Mouse (Mus musculus) ZHBTc4 (cell line): ENCODE results near the gene Txk.

Experiments used
- DNase-seq: peaks from one replicate; pipeline ENCODE4 v3.0.0-alpha.2; 2011; ENCODE audit warnings: low read depth, low spot score

Gene Txk

DNA sequence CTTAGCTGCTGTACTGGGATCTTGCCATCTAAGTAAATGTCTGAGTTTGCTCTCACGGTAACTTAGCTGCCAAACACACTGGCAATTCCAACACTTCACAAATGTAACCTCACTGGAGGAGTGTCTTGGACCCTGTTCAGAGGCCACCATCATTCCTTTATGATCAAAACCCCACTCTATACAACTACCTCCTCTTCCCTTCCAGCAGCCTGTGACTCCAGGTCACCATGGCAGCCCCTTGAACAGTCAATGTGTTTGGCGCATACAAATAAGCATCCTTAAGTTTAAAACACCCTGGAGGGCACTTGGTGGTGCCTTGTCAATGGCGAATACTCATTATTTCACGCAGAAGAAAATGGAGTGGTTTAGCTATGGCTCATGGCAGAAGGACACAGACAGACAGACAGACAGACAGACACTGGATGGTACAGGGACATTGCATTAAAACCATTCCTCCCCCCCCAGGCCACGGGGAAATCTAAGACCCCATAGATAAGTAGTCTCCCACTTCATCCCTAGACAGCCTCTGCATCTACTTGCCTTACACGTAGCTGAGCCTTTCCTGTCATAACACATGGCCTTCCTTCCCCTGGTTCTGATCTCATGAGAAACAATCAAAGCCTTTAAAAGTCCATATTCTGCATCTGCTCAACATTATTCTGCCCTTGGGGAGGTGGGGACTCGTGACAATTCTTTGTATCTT, 1.4 kb downstream of the Txk start:
- DNase-seq: no peak

- DNase-seq: no peak
These were observed 2.4 kb downstream of the Txk start for GRCm38 (mm10) chr5:72750226-72750625.

- no peak for DNase-seq
These were observed 3.8 kb downstream of the Txk start for GRCm38 (mm10) chr5:72748659-72749265.

- DNase-seq: no peak
These were observed 5.2 kb downstream of the Txk start for GRCm38 (mm10) chr5:72747384-72747783.

GRCm38 (mm10) chr5:72746461-72746860, 6.1 kb downstream of the Txk start:
- no peak for DNase-seq

DNA sequence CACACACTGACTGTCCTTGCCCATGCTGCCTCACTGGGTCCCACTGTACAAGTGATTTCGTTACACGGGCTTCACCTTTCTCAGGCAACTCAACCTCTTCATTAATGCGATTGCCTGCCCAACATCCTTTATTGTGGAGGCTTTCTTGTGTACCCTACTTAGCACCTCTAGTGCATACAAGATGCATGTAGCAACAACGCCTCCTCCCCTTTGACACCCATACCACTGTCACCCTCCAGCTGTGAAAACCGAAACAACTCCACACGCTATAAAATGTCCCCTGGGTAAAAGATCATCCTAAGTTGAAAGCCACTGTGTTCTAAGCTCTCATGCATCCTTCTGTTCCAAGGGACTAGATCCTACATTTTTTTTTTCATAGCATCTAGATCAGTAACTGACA, 9.5 kb downstream of the Txk start:
- DNase-seq: no peak

DNA sequence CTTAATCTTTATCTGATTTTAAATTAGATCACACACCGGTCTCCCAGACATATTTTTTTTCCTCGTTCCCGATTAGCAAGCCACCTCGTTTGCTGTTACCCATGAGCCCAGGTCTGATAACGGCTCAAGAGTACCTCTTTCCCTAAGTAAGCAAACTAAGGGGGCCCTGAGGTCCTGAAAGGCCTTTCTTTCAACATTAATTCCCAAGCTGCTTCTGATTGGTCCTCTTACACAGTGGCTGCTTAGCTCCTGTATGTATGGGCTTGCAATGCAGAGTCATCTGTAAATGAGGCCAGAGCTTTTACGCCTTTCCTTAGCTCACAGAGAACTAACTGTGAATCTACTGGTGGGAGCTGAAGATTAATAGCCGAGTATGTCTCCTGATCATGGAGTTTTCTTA, 15.7 kb downstream of the Txk start:
- no peak for DNase-seq

- no peak for DNase-seq
These were observed 16.1 kb downstream of the Txk start for GRCm38 (mm10) chr5:72736437-72736836.

- no peak for DNase-seq
These were observed 16.8 kb downstream of the Txk start for GRCm38 (mm10) chr5:72735763-72736162.

- no peak for DNase-seq
These were observed 19.7 kb downstream of the Txk start for GRCm38 (mm10) chr5:72732885-72733284.

DNA sequence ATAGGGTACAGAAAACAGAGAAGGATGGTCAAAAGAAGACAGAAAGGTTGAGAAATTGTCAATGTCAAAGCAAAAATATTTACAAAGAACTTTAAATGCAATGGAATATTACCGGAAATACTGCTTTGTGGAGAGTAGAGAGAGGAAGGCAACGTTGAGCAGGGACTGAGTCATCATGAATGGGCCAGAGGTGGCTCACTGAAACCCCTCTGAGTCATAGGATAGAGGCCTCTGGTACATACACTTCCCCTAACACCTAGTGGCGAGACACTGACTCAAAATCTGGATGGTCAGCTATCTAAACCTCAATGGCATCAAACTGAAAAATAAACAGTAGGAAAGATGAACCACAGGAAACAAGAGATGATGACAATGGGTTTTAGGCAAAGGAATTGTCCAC, 27.2 kb downstream of the Txk start:
- DNase-seq: no peak

GRCm38 (mm10) chr5:72723429-72723828, 29.1 kb downstream of the Txk start:
- no peak for DNase-seq

GRCm38 (mm10) chr5:72720587-72720986, 32.0 kb downstream of the Txk start:
- DNase-seq: peak; percentile 35

DNA sequence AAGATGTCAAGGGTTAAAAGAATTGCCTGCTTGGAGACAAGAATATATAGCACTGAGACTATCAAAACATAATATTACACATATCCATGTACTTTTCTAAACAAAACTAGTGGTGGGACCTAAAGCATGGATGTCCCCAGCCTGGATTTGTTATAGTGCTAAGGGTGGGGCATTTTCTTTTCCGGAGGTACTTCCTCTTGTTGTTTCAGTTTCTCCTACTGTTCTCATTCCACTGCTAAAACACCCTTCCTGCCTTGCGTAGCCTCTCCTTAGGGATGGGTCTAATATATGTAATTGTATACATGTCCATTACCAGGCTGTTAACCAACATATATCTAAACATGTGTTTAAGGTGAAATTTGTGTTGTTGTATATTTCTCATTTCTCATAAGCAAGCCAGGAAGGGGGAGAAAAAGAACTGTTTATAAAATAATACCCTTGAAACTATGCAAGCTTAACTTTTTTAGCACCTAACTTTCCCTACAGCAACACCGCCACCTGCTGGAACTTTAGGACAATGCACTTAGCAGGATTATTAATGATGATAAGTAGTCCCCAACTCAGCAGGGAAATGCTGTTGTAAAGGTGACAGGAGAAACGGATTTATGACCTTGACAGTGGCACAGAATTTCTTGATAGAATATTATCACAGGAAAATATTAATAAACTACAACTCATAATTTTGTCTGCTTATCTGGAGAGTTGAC, 41.9 kb downstream of the Txk start:
- peak; percentile 59 for DNase-seq

DNA sequence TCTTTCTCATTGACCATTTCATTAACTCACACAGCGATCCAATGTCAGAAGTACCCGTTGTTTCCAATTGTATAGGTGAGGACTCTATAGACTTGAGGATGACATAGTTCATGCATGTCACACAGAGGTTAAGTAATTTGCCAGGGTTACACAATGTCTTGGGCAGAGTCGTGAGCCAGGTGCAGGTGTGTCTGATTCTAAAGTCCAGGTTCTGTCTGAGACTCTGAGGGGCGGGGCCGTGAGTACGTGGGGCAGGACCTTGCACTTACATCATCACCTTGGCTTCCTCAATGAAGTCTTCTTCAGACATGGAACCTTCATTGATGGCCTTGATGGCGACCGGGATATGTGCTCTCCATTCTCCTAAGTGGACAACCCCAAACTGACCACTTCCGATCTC, 42.6 kb downstream of the Txk start:
- DNase-seq: no peak

DNA sequence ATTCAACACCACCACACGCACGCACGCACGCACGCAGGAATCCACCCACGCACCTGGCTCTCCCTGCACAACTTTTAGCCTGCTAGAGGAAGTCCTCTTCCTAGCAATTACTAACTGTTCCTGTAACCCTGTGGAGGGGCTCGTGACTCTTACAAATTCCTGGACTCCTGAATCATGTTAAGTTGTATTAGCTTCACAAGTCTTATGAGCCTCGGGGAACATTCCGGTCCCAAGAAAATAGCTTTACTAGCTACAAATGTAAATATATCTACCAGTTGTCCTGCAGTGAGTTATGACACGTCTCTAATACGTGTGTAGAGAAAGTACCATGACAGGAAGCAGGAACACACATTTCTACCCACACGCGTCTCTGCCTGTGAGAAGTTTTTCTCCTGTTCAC, 43.1 kb downstream of the Txk start:
- no peak for DNase-seq

DNA sequence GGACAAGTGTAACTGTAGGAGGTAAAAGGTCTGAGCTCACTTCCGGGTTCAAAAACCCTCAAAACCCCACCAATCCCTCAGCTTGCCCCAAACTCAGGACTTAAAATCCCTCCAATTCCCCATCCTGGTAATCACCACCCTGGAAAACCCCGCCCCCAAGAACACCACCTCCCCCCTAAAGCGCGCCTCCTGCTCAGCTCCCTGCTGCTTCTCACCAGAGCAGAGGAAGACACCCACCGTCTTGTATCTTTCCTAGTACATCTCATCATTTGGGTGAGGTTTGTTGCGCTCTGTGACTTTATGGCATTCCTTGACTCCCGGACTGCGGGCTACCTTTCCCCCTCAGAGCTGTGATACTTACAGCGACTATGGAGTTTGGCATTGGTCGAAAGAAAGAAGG, 45.9 kb downstream of the Txk start:
- no peak for DNase-seq

DNA sequence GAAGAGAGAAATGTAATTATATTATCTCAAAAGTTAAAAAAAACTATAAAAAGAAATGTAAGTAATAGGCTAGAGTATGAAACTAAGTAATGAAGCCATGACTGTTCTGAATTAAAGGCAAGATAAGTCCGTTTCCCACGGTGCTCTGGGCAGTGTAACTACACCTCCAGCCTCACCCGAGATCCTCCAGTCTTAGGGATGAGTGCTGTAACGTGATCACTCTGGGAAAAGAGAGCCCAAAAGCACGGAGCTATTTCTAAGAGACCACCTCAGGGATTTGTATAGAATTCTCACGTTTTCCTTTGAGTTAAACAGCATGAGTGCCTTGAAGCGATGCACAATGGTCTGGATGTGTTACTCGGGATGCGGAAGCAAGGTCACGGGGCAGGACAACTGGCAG, 46.5 kb downstream of the Txk start:
- DNase-seq: peak; percentile 6

GRCm38 (mm10) chr5:72702202-72702601, 50.4 kb downstream of the Txk start:
- DNase-seq: no peak

GRCm38 (mm10) chr5:72699500-72699818, 53.1 kb downstream of the Txk start:
- no peak for DNase-seq

GRCm38 (mm10) chr5:72698818-72699499, 53.6 kb downstream of the Txk start:
- DNase-seq: no peak

DNA sequence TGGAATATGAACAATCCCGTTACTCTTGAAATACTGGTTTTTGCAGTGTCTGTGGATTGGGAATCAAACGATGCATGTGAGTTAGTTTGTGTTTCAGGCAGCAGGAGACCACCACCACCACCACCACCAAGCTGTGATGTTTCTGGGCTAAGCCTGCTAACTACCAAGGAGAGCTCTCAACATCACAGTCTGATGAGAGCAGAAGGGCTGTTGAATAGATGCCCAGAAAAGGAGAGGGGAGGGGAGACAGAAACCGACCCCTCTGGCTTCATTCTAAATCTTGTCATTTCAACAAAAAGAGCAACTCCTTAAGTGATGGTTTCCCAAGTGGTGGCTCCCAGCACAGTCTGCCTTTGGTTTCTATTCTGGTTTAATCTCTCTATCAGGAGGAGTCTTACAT, 54.2 kb downstream of the Txk start:
- DNase-seq: no peak

DNA sequence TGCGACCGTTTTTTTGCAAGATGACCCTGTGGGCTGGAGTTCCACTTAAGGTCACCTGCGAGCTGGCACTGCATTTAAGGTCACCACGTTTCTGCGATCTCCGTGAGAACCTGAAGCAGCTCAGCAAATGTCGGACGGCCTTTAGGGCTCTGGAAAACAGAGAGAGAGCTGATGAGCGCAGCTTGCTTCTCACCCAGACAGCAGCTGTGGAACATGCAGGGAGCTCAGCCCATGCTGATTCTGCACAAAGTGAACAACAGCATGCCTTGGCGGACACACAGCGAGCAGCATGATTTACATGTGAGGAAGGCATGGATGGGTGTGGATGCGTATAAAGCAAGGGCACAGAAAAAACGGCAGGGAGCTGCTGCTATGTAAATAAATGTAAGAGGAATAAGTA, 56.1 kb downstream of the Txk start:
- DNase-seq: peak; percentile 35
